Mouse (Mus musculus): ENCODE measurements around the gene Abi3.

DNA sequence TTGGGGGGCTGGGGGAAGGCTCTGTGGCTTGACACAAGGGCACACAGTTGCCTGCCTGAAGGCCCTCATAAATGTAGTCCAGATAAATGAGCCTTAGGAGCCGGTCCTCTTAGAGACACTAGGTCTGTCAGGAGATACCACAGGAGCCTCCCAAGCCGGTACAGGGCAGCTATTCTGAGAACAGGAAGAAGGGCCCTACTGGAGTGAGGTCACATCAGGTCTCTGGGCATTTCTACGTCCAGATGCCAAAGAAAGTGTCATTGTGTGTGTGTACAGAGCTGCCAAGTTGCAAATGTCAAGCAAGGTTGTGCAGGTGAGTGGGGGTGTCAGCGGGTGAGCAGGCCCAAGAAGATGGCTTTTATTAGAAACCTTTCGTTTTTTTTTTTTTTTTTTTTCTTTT is 46.7 kb downstream of the Abi3 start:
- TF ChIP-seq POLR2A (IDR thresholded peaks at IDR 0.05; ENCODE audit: insufficient read depth, low read length): no peak
- TF ChIP-seq CTCF (IDR thresholded peaks at IDR 0.05; ENCODE audit: low read depth, low read length): no peak

Measured in ES-Bruce4 (cell line).